Mouse (Mus musculus) liver, postnatal 0 days (tissue): ENCODE results near the gene Bpifa5. TPM values are rescaled to one million over a fixed set of nuclear protein-coding genes. Genes with fewer than 3 reads are reported as not detected.

ENCODE experiments used
- ATAC-seq: fragments of 200-750 bp; cut with Nextera tagmentation; 2 replicates; pipeline ENCODE4 v1.8.0; 2017; ENCODE audit warnings: mild to moderate bottlenecking, moderate library complexity
- DNase-seq: peaks from one replicate; pipeline ENCODE4 v3.0.0-alpha.2; 2016
- H3K27ac ChIP-seq: fragments of 300-500 bp; sonication (generic); 2 replicates; pipeline ENCODE4 v1.5.1; 2014; ENCODE audit warnings: antibody characterized with exemption, moderate library complexity, mild to moderate bottlenecking, low read depth
- H3K27me3 ChIP-seq: fragments of 300-500 bp; sonication (generic); 2 replicates; pipeline ENCODE4 v1.6.1; 2014; ENCODE audit warnings: low read length, control low read depth, mixed read lengths; ENCODE audit not compliant: insufficient read depth
- H3K36me3 ChIP-seq: fragments of 300-500 bp; sonication (generic); replicated peaks from 2 replicates; pipeline ENCODE4 v1.6.1; 2014; ENCODE audit warnings: mild to moderate bottlenecking, control low read depth, low read length, moderate library complexity, mixed read lengths; ENCODE audit not compliant: insufficient read depth
- H3K4me1 ChIP-seq: fragments of 300-500 bp; sonication (generic); 2 replicates; pipeline ENCODE4 v1.6.1; 2014; ENCODE audit warnings: antibody characterized with exemption, mild to moderate bottlenecking, control low read depth; ENCODE audit not compliant: insufficient read depth
- H3K4me2 ChIP-seq: fragments of 300-500 bp; sonication (generic); 2 replicates; pipeline ENCODE4 v1.6.1; 2014; ENCODE audit warnings: low read depth, mild to moderate bottlenecking, low read length, moderate library complexity, mixed read lengths
- H3K4me3 ChIP-seq: fragments of 300-500 bp; sonication (generic); 2 replicates; pipeline ENCODE4 v1.5.1; 2014; ENCODE audit warnings: low read depth, low read length
- H3K9ac ChIP-seq: fragments of 300-500 bp; sonication (generic); replicated peaks from 2 replicates; pipeline ENCODE4 v1.6.1; 2014; ENCODE audit warnings: mild to moderate bottlenecking, moderate library complexity
- H3K9me3 ChIP-seq: fragments of 300-500 bp; sonication (generic); 2 replicates; pipeline ENCODE4 v1.6.1; 2016; ENCODE audit warnings: mild to moderate bottlenecking, control low read depth, low read length, mixed read lengths
- CTCF ChIP-seq: sonication (generic); IDR thresholded peaks from 2 replicates; pipeline ENCODE4 v1.5.1; 2016; ENCODE audit warnings: antibody characterized with exemption, low read depth
- EP300 ChIP-seq: IDR thresholded peaks from 2 replicates; pipeline ENCODE4 v1.6.1; 2016; ENCODE audit warnings: antibody characterized with exemption, low read depth, mild to moderate bottlenecking
- WGBS: fragments of 180-500 bp; shearing (Covaris S2); extraction: QIAGEN DNeasy Blood & Tissue Kit; methylation state at CpG from one replicate; pipeline ENCODE4 v1.1.7; 2014; ENCODE audit not compliant: insufficient replicate concordance; 5-methylcytosine and 5-hydroxymethylcytosine counted together
- polyA plus RNA-seq: library from polyadenylated mRNA; unstranded; fragments of >200 nt; fragmentation: Nextera tagmentation; extraction: Ambion mirVana; gene quantifications from 2 replicates; pipeline ENCODE4 v1.2.1, GENCODE M21; 2015

Bpifa5 gene
- polyA plus RNA-seq, 1 experiment from 2014 or later = not detected

- no peaks in the 10 kb centered on the region for H3K9me3 ChIP-seq
- H3K9ac ChIP-seq = no peak overlapping the region
- DNase-seq = peak; percentile 85
- peak; percentile 43; the same call in 1 of the 2 replicates for ATAC-seq
- H3K27me3 ChIP-seq = no peaks in the 10 kb centered on the region
- peak; percentile 90 for TF ChIP-seq CTCF
- no peak for TF ChIP-seq EP300
- H3K36me3 ChIP-seq = no peaks in the 10 kb centered on the region
- WGBS = 11% methylated on average over 5 of the region's 5 CpGs
- no peaks in the 10 kb centered on the region for H3K4me1 ChIP-seq
- no peak overlapping the region for H3K4me3 ChIP-seq
- H3K4me2 ChIP-seq = no peak overlapping the region
- H3K27ac ChIP-seq = no peak overlapping the region
These were observed 52.8 kb downstream of the Bpifa5 start for GRCm38 (mm10) chr2:154215191-154215590.

Other genes starting within 250 kb of the Bpifa5 start
- 0.08 TPM in 1 of 2 replicates, not detected in the other for gene Bpifb3, start 244.4 kb upstream of the Bpifa5 start, polyA plus RNA-seq
- gene Bpifb4, start 224.4 kb upstream of the Bpifa5 start, polyA plus RNA-seq = not detected in 2 replicates
- not detected in 2 replicates for gene Bpifa6, start 187.7 kb upstream of the Bpifa5 start, polyA plus RNA-seq
- gene Bpifa2, start 154.3 kb upstream of the Bpifa5 start, polyA plus RNA-seq = not detected in 2 replicates
- gene Bpifa3, start 32.3 kb upstream of the Bpifa5 start, polyA plus RNA-seq = not detected in 2 replicates
- 0.13 TPM in 1 of 2 replicates, not detected in the other for gene Bpifa1, start 19.7 kb upstream of the Bpifa5 start, polyA plus RNA-seq
- gene Bpifb1, start 28.2 kb downstream of the Bpifa5 start, polyA plus RNA-seq = 0.16 and 0.27 TPM in 2 replicates
- gene Bpifb5, start 61.1 kb downstream of the Bpifa5 start, polyA plus RNA-seq = not detected in 2 replicates
- gene Bpifb9a, start 95.2 kb downstream of the Bpifa5 start, polyA plus RNA-seq = not detected in 2 replicates
- gene Bpifb9b, start 144.6 kb downstream of the Bpifa5 start, polyA plus RNA-seq = not detected in 2 replicates
- 5.1 and 23.7 TPM in 2 replicates for gene Cdk5rap1, start 210.4 kb downstream of the Bpifa5 start, polyA plus RNA-seq
- 4.7 and 6.0 TPM in 2 replicates for gene Snta1, start 245.5 kb downstream of the Bpifa5 start, polyA plus RNA-seq